ENCODE assay signal across 11 mouse cellular contexts in genomic region chr16:29629053-29629452, GRCm38 (mm10). TPM values are rescaled to one million over a fixed set of nuclear protein-coding genes. Genes with fewer than 3 reads are reported as not detected.
DNase-seq lines count a peak whose midpoint lies in the region; TF ChIP-seq lines count a peak whose summit lies in the region.
"Had no signal": no experiment of that assay in that cellular context is flagged by ENCODE, and none has a peak within 500 bp of the region (broad histone marks: within the 10 kb centered on the region; RNA-seq: fewer than 3 reads in every experiment).

No protein-coding gene starts in this region.

- H3K4me3 ChIP-seq in layer of hippocampus, adult 2 months = no peak overlapping the region
- H3K4me3 ChIP-seq: heart, embryonic 10.5 days; megakaryocyte, embryonic 14.5 days had no signal

- TF ChIP-seq CTCF in layer of hippocampus, adult 2 months (conservative IDR thresholded peaks at IDR 0.05) = peak; percentile 79

- peak; percentile 42 for DNase-seq in cerebellum, adult 9-10 months
- no peak for DNase-seq in cerebellum, adult 11-12 months
- no peak for DNase-seq in layer of hippocampus, adult 2 months (ENCODE audit: low spot score in 2 of 2)
- DNase-seq in layer of hippocampus, adult 11-12 months (ENCODE audit: low spot score) = no peak
- peak; percentile 67 for DNase-seq in adipocyte (ENCODE audit: low spot score)
- peak; percentile 58 for DNase-seq in mesoderm, embryonic 11.5 days (ENCODE audit: low read depth, low spot score)
- DNase-seq in thymus, adult 18-20 months = no peak
- DNase-seq in adrenal gland, postnatal 14 days = no peak
- DNase-seq: cerebellum, postnatal 25 days had no signal

- H3K27ac ChIP-seq in layer of hippocampus, adult 2 months = no peak overlapping the region
- H3K27ac ChIP-seq: heart, embryonic 10.5 days had no signal

RNA-seq across cellular contexts. Expression of gene Opa1, which starts 49.9 kb away (rescaled TPM):
- total RNA-seq in layer of hippocampus, adult 2 months (2021) = 100 to 1,000 TPM; 104 to 108 TPM
- total RNA-seq in adrenal gland, postnatal 14 days (2021) = 101 and 104 TPM in 2 replicates

Comparison
In these comparisons a context has a peak if more than half of its experiments do, and no peak if none do; other contexts are left out.
1. DNase-seq: peak in cerebellum, adult 9-10 months (single experiment), adipocyte (single experiment) and mesoderm, embryonic 11.5 days (single experiment); none in cerebellum, adult 11-12 months (single experiment), layer of hippocampus, adult 2 months (0 of 2), layer of hippocampus, adult 11-12 months (single experiment), thymus, adult 18-20 months (0 of 2) and adrenal gland, postnatal 14 days (single experiment).